Mouse (Mus musculus) cerebral cortex, adult 2 months (tissue): ENCODE results near the gene Olfr639.

Source experiments
- WGBS: fragments of 180-500 bp; shearing (Covaris S2); methylation state at CpG from one replicate; pipeline ENCODE4 v1.1.7; 2018; 5-methylcytosine and 5-hydroxymethylcytosine counted together

The Olfr639 gene

DNA sequence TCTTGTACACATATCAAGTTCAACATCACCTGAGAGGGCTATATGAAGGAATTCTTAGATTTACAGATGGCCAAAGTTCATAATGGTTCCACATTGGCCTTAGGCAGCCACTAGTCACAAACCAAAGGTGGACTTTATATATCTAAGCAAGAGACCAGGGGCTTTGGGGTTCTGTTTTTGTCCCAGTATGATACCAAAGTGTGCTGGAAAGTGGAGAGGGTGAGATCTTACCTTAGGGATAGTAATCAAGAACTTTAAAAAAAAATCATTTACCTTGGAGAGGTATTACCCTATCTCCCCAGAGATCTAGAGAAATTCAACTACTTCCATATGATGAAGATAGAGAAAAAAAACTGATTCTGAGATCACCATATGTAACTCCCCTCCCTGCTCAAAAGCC is at the start of gene Olfr639:
TSS of gene Olfr639 (minus strand) at position 101 of the 400 bp plus-strand sequence.

DNA sequence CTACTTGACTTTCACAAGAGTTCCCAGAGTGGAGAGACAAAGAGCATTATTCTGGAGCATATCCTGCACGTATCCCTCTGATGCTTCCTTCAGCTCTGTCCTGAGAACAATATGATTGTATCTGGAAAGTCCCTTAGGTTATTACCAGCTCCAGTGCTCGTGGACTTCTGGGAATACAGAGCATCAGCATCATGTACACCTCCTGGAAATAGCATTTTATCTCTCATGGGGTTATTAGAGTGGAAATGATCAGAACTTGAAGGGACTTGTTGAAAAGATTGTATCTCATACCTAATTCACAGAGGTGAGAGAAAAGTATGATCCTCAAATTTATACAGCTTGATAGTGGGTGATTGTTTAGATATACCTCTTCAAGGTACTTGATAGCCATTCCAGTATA is 44.2 kb upstream of the Olfr639 start, which contains the start of gene 4930516K23Rik:
TSS of gene 4930516K23Rik (minus strand) at position 101 of the 400 bp plus-strand sequence.
- 49% methylated on average over 2 of the region's 2 CpGs for WGBS

GRCm38 (mm10) chr7:104059215-104059614 is 42.1 kb upstream of the Olfr639 start:
- 85% methylated on average over 1 of the region's 1 CpGs for WGBS

- 66% methylated on average over 1 of the region's 1 CpGs for WGBS
Observed at GRCm38 (mm10) chr7:104052566-104052965, 35.5 kb upstream of the Olfr639 start, which contains the start of gene Olfr642. Gene Olfr642, minus strand, starts transcription at chr7:104052666.

- WGBS: 92% methylated on average over 4 of the region's 4 CpGs
Observed at GRCm38 (mm10) chr7:104050745-104051144, 33.6 kb upstream of the Olfr639 start.

GRCm38 (mm10) chr7:104035145-104035544 is 18.0 kb upstream of the Olfr639 start, which contains the start of gene Olfr641:
Gene Olfr641, plus strand, starts transcription at chr7:104035445.
- WGBS: 53% methylated on average over 1 of the region's 1 CpGs

- 83% methylated on average over 3 of the region's 3 CpGs for WGBS
Observed at GRCm38 (mm10) chr7:104026978-104027377, 9.9 kb upstream of the Olfr639 start.

- WGBS: 87% methylated on average over 6 of the region's 6 CpGs
Observed at GRCm38 (mm10) chr7:104025473-104025872, 8.4 kb upstream of the Olfr639 start, which contains the start of gene Olfr640. Gene Olfr640, minus strand, starts transcription at chr7:104025573.

GRCm38 (mm10) chr7:104021651-104022050 is 4.5 kb upstream of the Olfr639 start:
- 92% methylated on average over 6 of the region's 6 CpGs for WGBS

DNA sequence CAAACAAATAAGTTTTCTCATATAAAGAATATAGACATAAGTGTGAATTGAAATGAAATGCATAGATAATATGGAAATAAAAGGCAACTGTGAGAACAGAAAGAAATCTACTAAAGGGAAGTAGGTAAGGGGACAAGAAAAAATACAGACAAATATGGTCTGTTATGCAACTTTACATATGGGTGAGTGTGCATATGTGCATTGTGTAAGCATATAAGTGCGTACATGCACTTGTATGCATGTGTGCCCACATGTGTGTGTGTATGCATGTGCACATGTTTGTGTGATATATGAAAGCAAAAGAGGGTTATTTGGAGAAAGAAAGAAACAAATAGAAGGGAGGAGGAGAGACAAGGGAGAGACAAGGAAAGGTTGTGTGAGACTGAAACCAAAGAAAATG is 1.9 kb upstream of the Olfr639 start:
- 84% methylated on average over 1 of the region's 1 CpGs for WGBS

DNA sequence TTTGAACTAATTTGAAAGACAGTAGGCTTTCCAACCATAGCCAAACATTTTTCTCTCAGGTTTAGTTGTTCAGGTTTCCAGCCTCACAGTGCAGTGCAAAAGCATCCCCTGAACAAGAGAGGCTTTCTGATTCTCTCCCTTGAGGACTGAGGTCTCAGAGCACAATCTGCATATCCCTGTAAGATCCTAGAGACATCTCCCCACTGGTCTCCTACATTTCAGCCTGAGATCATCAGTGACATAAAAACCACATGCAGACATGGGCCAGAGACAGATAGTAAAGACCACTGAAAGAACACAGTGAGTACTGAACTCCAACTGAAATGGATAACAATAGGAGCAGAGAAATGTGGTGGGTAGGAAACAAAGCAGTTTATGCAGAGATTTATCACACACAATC is 18.7 kb downstream of the Olfr639 start, which contains the start of gene Olfr638:
TSS of gene Olfr638 (plus strand) at position 301 of the 400 bp plus-strand sequence.

DNA sequence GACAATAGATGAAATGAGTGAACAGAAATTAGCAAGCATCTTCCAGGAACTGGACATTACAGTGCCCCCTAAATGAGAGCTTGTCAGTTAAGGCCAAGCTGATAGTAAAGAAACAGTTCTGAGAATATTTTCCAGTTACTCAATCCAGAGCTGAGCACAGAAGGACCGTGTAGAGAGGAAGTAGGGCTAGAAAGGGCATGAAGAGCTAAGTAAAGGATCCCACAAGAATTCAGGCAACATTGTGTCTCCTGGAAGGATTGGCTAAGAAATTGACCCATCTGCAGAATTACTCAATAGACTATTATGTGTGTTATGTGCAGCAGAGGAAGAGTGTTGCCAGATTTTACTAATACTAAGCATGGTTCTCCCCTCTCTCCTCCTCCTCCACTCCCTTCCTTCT is 45.3 kb downstream of the Olfr639 start:
- WGBS: 68% methylated on average over 1 of the region's 1 CpGs

DNA sequence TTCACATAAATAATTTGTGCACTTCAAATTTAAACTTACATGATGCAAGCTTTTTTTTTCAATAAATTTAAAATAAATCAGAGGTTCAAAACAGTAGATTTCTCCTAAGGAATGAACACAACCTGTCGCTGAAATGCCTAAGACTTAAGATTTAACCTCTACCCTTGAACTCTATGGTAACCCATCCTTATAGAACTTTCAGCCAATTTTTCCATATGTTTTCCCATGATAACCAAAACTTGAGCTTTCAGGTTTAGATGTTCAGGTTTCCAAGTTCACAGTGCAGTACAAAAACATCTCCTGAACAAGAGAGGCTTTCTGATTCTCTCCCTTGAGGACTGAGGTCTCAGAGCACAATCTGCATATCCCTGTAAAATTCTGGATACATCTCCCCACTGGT is 46.3 kb downstream of the Olfr639 start, which contains the start of gene Olfr635:
TSS of gene Olfr635 (plus strand) at position 301 of the 400 bp plus-strand sequence.
- 77% methylated on average over 1 of the region's 1 CpGs for WGBS

DNA sequence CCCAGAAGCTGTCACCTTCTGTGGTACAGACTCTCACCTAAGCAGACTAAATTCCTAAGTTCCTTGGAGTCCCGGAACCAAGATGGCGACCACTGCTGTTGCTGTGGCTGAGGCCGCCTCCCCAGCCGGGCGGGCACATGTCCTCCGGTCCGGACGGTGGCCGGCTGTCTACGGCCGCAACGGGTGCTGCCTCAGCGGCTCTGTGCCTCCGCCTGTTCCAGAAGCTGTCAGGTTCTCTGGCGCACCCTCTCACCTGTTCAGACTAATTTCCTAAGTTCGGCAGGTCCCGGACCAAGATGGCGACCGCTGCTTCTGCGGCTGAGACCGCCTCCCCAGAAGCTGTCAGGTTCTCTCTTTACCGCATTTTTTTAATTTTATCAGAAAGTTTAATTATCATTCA is 50.2 kb downstream of the Olfr639 start:
- WGBS: 96% methylated on average over 22 of the region's 22 CpGs
